Mouse (Mus musculus): ENCODE results near the gene Fat2. TPM values are rescaled to one million over a fixed set of nuclear protein-coding genes. Genes with fewer than 3 reads are reported as not detected.

Gene Fat2
- polyA plus RNA-seq, 1 experiment from 2014 or later = 0.03 TPM

- no peak overlapping the region for H3K4me2 ChIP-seq
- H3K9ac ChIP-seq (ENCODE audit: low read length) = no peak overlapping the region
- DNase-seq (ENCODE audit: low spot score, missing footprints) (no peak), ATAC-seq (ENCODE audit: low FRiP score) (no peak)
- WGBS = 82% methylated on average over 4 of the region's 4 CpGs
- no peaks in the 10 kb centered on the region for H3K36me3 ChIP-seq (ENCODE audit: control insufficient read depth, insufficient read depth, low read length)
- H3K4me3 ChIP-seq (ENCODE audit: low read depth, low read length) = no peak overlapping the region
- H3K27me3 ChIP-seq (ENCODE audit: control insufficient read depth, insufficient read depth, low read length) = no peaks in the 10 kb centered on the region
- H3K4me1 ChIP-seq (ENCODE audit: control insufficient read depth, insufficient read depth, low read length) = no peaks in the 10 kb centered on the region
- H3K27ac ChIP-seq (ENCODE audit: low read depth, low read length) = no peak overlapping the region
- H3K9me3 ChIP-seq (ENCODE audit: control insufficient read depth, low read length) = no peaks in the 10 kb centered on the region
Observed at GRCm38 (mm10) chr11:55234791-55235190, 101.6 kb downstream of the Fat2 start.

- Histone ChIP-seq H3K9ac (ENCODE audit: low read length) (no peak overlapping the region), H3K36me3 (ENCODE audit: control insufficient read depth, insufficient read depth, low read length) (no peaks in the 10 kb centered on the region), H3K4me2 (no peak overlapping the region), H3K9me3 (ENCODE audit: control insufficient read depth, low read length) (no peaks in the 10 kb centered on the region), H3K4me1 (ENCODE audit: control insufficient read depth, insufficient read depth, low read length) (no peaks in the 10 kb centered on the region), H3K27ac (ENCODE audit: low read depth, low read length) (no peak overlapping the region), H3K27me3 (ENCODE audit: control insufficient read depth, insufficient read depth, low read length) (no peaks in the 10 kb centered on the region), H3K4me3 (ENCODE audit: low read depth, low read length) (no peak overlapping the region)
- DNase-seq (ENCODE audit: low spot score, missing footprints) (no peak), ATAC-seq (ENCODE audit: low FRiP score) (no peak)
- 88% methylated on average over 7 of the region's 7 CpGs for WGBS
Observed at GRCm38 (mm10) chr11:55234288-55234687, 102.1 kb downstream of the Fat2 start.

- H3K9me3 ChIP-seq (ENCODE audit: control insufficient read depth, low read length) = no peaks in the 10 kb centered on the region
- no peak overlapping the region for H3K27ac ChIP-seq (ENCODE audit: low read depth, low read length)
- no peak overlapping the region for H3K4me3 ChIP-seq (ENCODE audit: low read depth, low read length)
- no peaks in the 10 kb centered on the region for H3K36me3 ChIP-seq (ENCODE audit: control insufficient read depth, insufficient read depth, low read length)
- no peaks in the 10 kb centered on the region for H3K4me1 ChIP-seq (ENCODE audit: control insufficient read depth, insufficient read depth, low read length)
- no peak for DNase-seq (ENCODE audit: low spot score, missing footprints)
- H3K27me3 ChIP-seq (ENCODE audit: control insufficient read depth, insufficient read depth, low read length) = no peaks in the 10 kb centered on the region
- H3K4me2 ChIP-seq = no peak overlapping the region
- no peak overlapping the region for H3K9ac ChIP-seq (ENCODE audit: low read length)
- ATAC-seq (ENCODE audit: low FRiP score) = no peak
- 93% methylated on average over 6 of the region's 6 CpGs for WGBS
Observed at GRCm38 (mm10) chr11:55231034-55231433, 105.3 kb downstream of the Fat2 start.

GRCm38 (mm10) chr11:55221306-55221705, 115.1 kb downstream of the Fat2 start:
- WGBS = 87% methylated on average over 7 of the region's 7 CpGs
- Histone ChIP-seq H3K4me3 (ENCODE audit: low read depth, low read length) (no peak overlapping the region), H3K4me2 (no peak overlapping the region), H3K9ac (ENCODE audit: low read length) (no peak overlapping the region), H3K27me3 (ENCODE audit: control insufficient read depth, insufficient read depth, low read length) (no peaks in the 10 kb centered on the region), H3K4me1 (ENCODE audit: control insufficient read depth, insufficient read depth, low read length) (no peaks in the 10 kb centered on the region), H3K27ac (ENCODE audit: low read depth, low read length) (no peak overlapping the region), H3K9me3 (ENCODE audit: control insufficient read depth, low read length) (no peaks in the 10 kb centered on the region), H3K36me3 (ENCODE audit: control insufficient read depth, insufficient read depth, low read length) (no peaks in the 10 kb centered on the region)
- no peak for ATAC-seq (ENCODE audit: low FRiP score)
- no peak for DNase-seq (ENCODE audit: low spot score, missing footprints)

- Histone ChIP-seq H3K4me1 (ENCODE audit: control insufficient read depth, insufficient read depth, low read length) (no peaks in the 10 kb centered on the region), H3K4me3 (ENCODE audit: low read depth, low read length) (no peak overlapping the region), H3K4me2 (no peak overlapping the region), H3K27me3 (ENCODE audit: control insufficient read depth, insufficient read depth, low read length) (no peaks in the 10 kb centered on the region), H3K27ac (ENCODE audit: low read depth, low read length) (no peak overlapping the region), H3K9ac (ENCODE audit: low read length) (no peak overlapping the region), H3K9me3 (ENCODE audit: control insufficient read depth, low read length) (no peaks in the 10 kb centered on the region), H3K36me3 (ENCODE audit: control insufficient read depth, insufficient read depth, low read length) (no peaks in the 10 kb centered on the region)
- 87% methylated on average over 3 of the region's 3 CpGs for WGBS
- ATAC-seq (ENCODE audit: low FRiP score) (no peak), DNase-seq (ENCODE audit: low spot score, missing footprints) (peak; percentile 66)
Observed at GRCm38 (mm10) chr11:55218473-55218872, 117.9 kb downstream of the Fat2 start.

GRCm38 (mm10) chr11:55217880-55218279, 118.5 kb downstream of the Fat2 start:
- H3K4me1 ChIP-seq (ENCODE audit: control insufficient read depth, insufficient read depth, low read length) = no peaks in the 10 kb centered on the region
- no peaks in the 10 kb centered on the region for H3K27me3 ChIP-seq (ENCODE audit: control insufficient read depth, insufficient read depth, low read length)
- no peak overlapping the region for H3K27ac ChIP-seq (ENCODE audit: low read depth, low read length)
- H3K9ac ChIP-seq (ENCODE audit: low read length) = no peak overlapping the region
- H3K9me3 ChIP-seq (ENCODE audit: control insufficient read depth, low read length) = no peaks in the 10 kb centered on the region
- H3K36me3 ChIP-seq (ENCODE audit: control insufficient read depth, insufficient read depth, low read length) = no peaks in the 10 kb centered on the region
- ATAC-seq (ENCODE audit: low FRiP score) = no peak
- H3K4me2 ChIP-seq = no peak overlapping the region
- no peak overlapping the region for H3K4me3 ChIP-seq (ENCODE audit: low read depth, low read length)
- DNase-seq (ENCODE audit: low spot score, missing footprints) = peak; percentile 8
- 92% methylated on average over 7 of the region's 7 CpGs for WGBS

GRCm38 (mm10) chr11:55217418-55217817, 118.9 kb downstream of the Fat2 start:
- H3K4me2 ChIP-seq = no peak overlapping the region
- ATAC-seq (ENCODE audit: low FRiP score) (no peak), DNase-seq (ENCODE audit: low spot score, missing footprints) (no peak)
- H3K4me3 ChIP-seq (ENCODE audit: low read depth, low read length) = no peak overlapping the region
- H3K27ac ChIP-seq (ENCODE audit: low read depth, low read length) = no peak overlapping the region
- H3K4me1 ChIP-seq (ENCODE audit: control insufficient read depth, insufficient read depth, low read length) = no peaks in the 10 kb centered on the region
- WGBS = 87% methylated on average over 4 of the region's 4 CpGs
- no peaks in the 10 kb centered on the region for H3K36me3 ChIP-seq (ENCODE audit: control insufficient read depth, insufficient read depth, low read length)
- no peaks in the 10 kb centered on the region for H3K27me3 ChIP-seq (ENCODE audit: control insufficient read depth, insufficient read depth, low read length)
- H3K9ac ChIP-seq (ENCODE audit: low read length) = no peak overlapping the region
- H3K9me3 ChIP-seq (ENCODE audit: control insufficient read depth, low read length) = no peaks in the 10 kb centered on the region

- no peak overlapping the region for H3K27ac ChIP-seq (ENCODE audit: low read depth, low read length)
- no peak overlapping the region for H3K9ac ChIP-seq (ENCODE audit: low read length)
- ATAC-seq (ENCODE audit: low FRiP score) (no peak), DNase-seq (ENCODE audit: low spot score, missing footprints) (no peak)
- whole genome bisulfite sequencing = 90% methylated on average over 13 of the region's 13 CpGs
- no peaks in the 10 kb centered on the region for H3K4me1 ChIP-seq (ENCODE audit: control insufficient read depth, insufficient read depth, low read length)
- H3K4me3 ChIP-seq (ENCODE audit: low read depth, low read length) = no peak overlapping the region
- no peak overlapping the region for H3K4me2 ChIP-seq
- no peaks in the 10 kb centered on the region for H3K27me3 ChIP-seq (ENCODE audit: control insufficient read depth, insufficient read depth, low read length)
- H3K9me3 ChIP-seq (ENCODE audit: control insufficient read depth, low read length) = no peaks in the 10 kb centered on the region
- no peaks in the 10 kb centered on the region for H3K36me3 ChIP-seq (ENCODE audit: control insufficient read depth, insufficient read depth, low read length)
Observed at GRCm38 (mm10) chr11:55216830-55217229, 119.5 kb downstream of the Fat2 start.

GRCm38 (mm10) chr11:55216061-55216460, 120.3 kb downstream of the Fat2 start:
- Histone ChIP-seq H3K4me1 (ENCODE audit: control insufficient read depth, insufficient read depth, low read length) (no peaks in the 10 kb centered on the region), H3K4me3 (ENCODE audit: low read depth, low read length) (no peak overlapping the region), H3K27me3 (ENCODE audit: control insufficient read depth, insufficient read depth, low read length) (no peaks in the 10 kb centered on the region), H3K4me2 (no peak overlapping the region), H3K9me3 (ENCODE audit: control insufficient read depth, low read length) (no peaks in the 10 kb centered on the region), H3K9ac (ENCODE audit: low read length) (no peak overlapping the region), H3K27ac (ENCODE audit: low read depth, low read length) (no peak overlapping the region), H3K36me3 (ENCODE audit: control insufficient read depth, insufficient read depth, low read length) (no peaks in the 10 kb centered on the region)
- ATAC-seq (ENCODE audit: low FRiP score) (no peak), DNase-seq (ENCODE audit: low spot score, missing footprints) (no peak)
- 88% methylated on average over 3 of the region's 4 CpGs for WGBS

- no peak overlapping the region for H3K4me3 ChIP-seq (ENCODE audit: low read depth, low read length)
- H3K4me1 ChIP-seq (ENCODE audit: control insufficient read depth, insufficient read depth, low read length) = no peaks in the 10 kb centered on the region
- H3K27me3 ChIP-seq (ENCODE audit: control insufficient read depth, insufficient read depth, low read length) = no peaks in the 10 kb centered on the region
- H3K9ac ChIP-seq (ENCODE audit: low read length) = no peak overlapping the region
- H3K4me2 ChIP-seq = no peak overlapping the region
- no peak overlapping the region for H3K27ac ChIP-seq (ENCODE audit: low read depth, low read length)
- ATAC-seq (ENCODE audit: low FRiP score) = no peak
- no peaks in the 10 kb centered on the region for H3K9me3 ChIP-seq (ENCODE audit: control insufficient read depth, low read length)
- WGBS = 76% methylated on average over 3 of the region's 3 CpGs
- DNase-seq (ENCODE audit: low spot score, missing footprints) = no peak
- H3K36me3 ChIP-seq (ENCODE audit: control insufficient read depth, insufficient read depth, low read length) = no peaks in the 10 kb centered on the region
Observed at GRCm38 (mm10) chr11:55214978-55215377, 121.4 kb downstream of the Fat2 start.

All from midbrain, embryonic 11.5 days (tissue).